Mouse (Mus musculus): ENCODE measurements around the gene Ssbp3.

- no peak for TF ChIP-seq CTCF (conservative IDR thresholded peaks at IDR 0.05; ENCODE audit: low read length)
- TF ChIP-seq NANOG (IDR thresholded peaks at IDR 0.05; ENCODE audit: borderline replicate concordance, low read length), result no peak
- no peak for TF ChIP-seq POU5F1 (IDR thresholded peaks at IDR 0.05; ENCODE audit: borderline replicate concordance, low read length)
These were observed 37.2 kb downstream of the Ssbp3 start for GRCm38 (mm10) chr4:106947741-106948140.

Measured in E14TG2a.4 (cell line).